Comparison of ENCODE assay signal across 8 mouse cellular contexts in genomic region chr1:175880453-175881296, GRCm38 (mm10). TPM values are rescaled to one million over a fixed set of nuclear protein-coding genes. Genes with fewer than 3 reads are reported as not detected.
DNase-seq lines count a peak whose midpoint lies in the region; ATAC-seq and TF ChIP-seq lines count a peak whose summit lies in the region.

Gene Exo1, plus strand, starts transcription at chr1:175880581.

- H3K9me3 ChIP-seq in kidney, embryonic 14.5 days (ENCODE audit: control insufficient read depth, low read length) = no peaks in the 10 kb centered on the region
- H3K9me3 ChIP-seq in limb, embryonic 15.5 days = no peaks in the 10 kb centered on the region

- H3K27me3 ChIP-seq in kidney, embryonic 14.5 days (ENCODE audit: control insufficient read depth, insufficient read depth, low read length) = no peaks in the 10 kb centered on the region
- no peaks in the 10 kb centered on the region for H3K27me3 ChIP-seq in limb, embryonic 15.5 days

- no peak for TF ChIP-seq CTCF in bone marrow macrophage, adult 2 months (IDR thresholded peaks at IDR 0.05; ENCODE audit: low read depth, low read length)
- TF ChIP-seq CTCF in embryonic fibroblast, embryonic 13.5 days (IDR thresholded peaks at IDR 0.05; ENCODE audit: borderline replicate concordance, insufficient read depth, low read length) = no peak

- TF ChIP-seq POLR2A in bone marrow macrophage, adult 2 months (IDR thresholded peaks at IDR 0.05; ENCODE audit: borderline replicate concordance, low read depth, low read length) = no peak
- peak; percentile 42; the same call in 1 of the 2 replicates for TF ChIP-seq POLR2A in embryonic fibroblast, embryonic 13.5 days (IDR thresholded peaks at IDR 0.05; ENCODE audit: low read depth, low read length)

- peak within 1 kb of the TSS; percentile 74 for H3K27ac ChIP-seq in bone marrow macrophage, adult 2 months (ENCODE audit: insufficient read depth, low read depth, low read length)
- H3K27ac ChIP-seq in embryonic fibroblast, embryonic 13.5 days (ENCODE audit: insufficient read depth, low read length) = peak within 1 kb of the TSS; percentile 86
- H3K27ac ChIP-seq in kidney, embryonic 14.5 days (ENCODE audit: low read depth, low read length) = peak within 1 kb of the TSS; percentile 94
- peak within 1 kb of the TSS; percentile 96 for H3K27ac ChIP-seq in limb, embryonic 15.5 days

- H3K36me3 ChIP-seq in kidney, embryonic 14.5 days (ENCODE audit: control insufficient read depth, insufficient read depth, low read length) = peaks cover 17% of the 10 kb centered on the region
- H3K36me3 ChIP-seq in limb, embryonic 15.5 days = peaks cover 10% of the 10 kb centered on the region; the same call in 1 of the 2 replicates

- H3K4me2 ChIP-seq in kidney, embryonic 14.5 days (replicated peaks; ENCODE audit: low read depth, low read length) = peak within 1 kb of the TSS; percentile 66
- peak within 1 kb of the TSS; percentile 87 for H3K4me2 ChIP-seq in limb, embryonic 15.5 days

- peak; percentile 95 for DNase-seq in A20 (ENCODE audit: low read depth, low spot score)
- peak; percentile 82 to 88 for DNase-seq in heart, adult 9 months (ENCODE audit: low spot score in 2 of 2)
- DNase-seq in monocyte, adult 2 months (ENCODE audit: low read depth in 1 of 2, low spot score in 2 of 2) = peak; percentile 65 to 78
- DNase-seq in spleen, postnatal 36 days (ENCODE audit: low spot score in 2 of 2) = peak; percentile 78 to 82

- under 1% methylated on average over 66 of the region's 66 CpGs for WGBS in kidney, embryonic 14.5 days
- under 1% methylated on average over 66 of the region's 66 CpGs for WGBS in limb, embryonic 15.5 days

- H3K4me3 ChIP-seq in bone marrow macrophage, adult 2 months (ENCODE audit: insufficient read depth, low read length) = peak within 1 kb of the TSS; percentile 89
- H3K4me3 ChIP-seq in embryonic fibroblast, embryonic 13.5 days (ENCODE audit: insufficient read depth, low read length) = peak within 1 kb of the TSS; percentile 69
- H3K4me3 ChIP-seq in kidney, embryonic 14.5 days (ENCODE audit: low read length) = peak within 1 kb of the TSS; percentile 87
- H3K4me3 ChIP-seq in limb, embryonic 15.5 days = peak within 1 kb of the TSS; percentile 82

- H3K9ac ChIP-seq in kidney, embryonic 14.5 days (ENCODE audit: low read depth, low read length) = peak within 1 kb of the TSS; percentile 83
- peak within 1 kb of the TSS; percentile 69 for H3K9ac ChIP-seq in limb, embryonic 15.5 days

- peak; percentile 98 for ATAC-seq in kidney, embryonic 14.5 days (ENCODE audit: low FRiP score, low TSS enrichment)
- peak; percentile 91 for ATAC-seq in limb, embryonic 15.5 days (ENCODE audit: insufficient number of reproducible peaks, low FRiP score, low TSS enrichment, low read depth)

- peaks cover 3% of the 10 kb centered on the region; the same call in 1 of the 2 replicates for H3K4me1 ChIP-seq in bone marrow macrophage, adult 2 months (ENCODE audit: control insufficient read depth, insufficient read depth, low read length)
- no peaks in the 10 kb centered on the region for H3K4me1 ChIP-seq in embryonic fibroblast, embryonic 13.5 days (ENCODE audit: control insufficient read depth, insufficient read depth, low read length)
- peaks cover 14% of the 10 kb centered on the region for H3K4me1 ChIP-seq in kidney, embryonic 14.5 days (ENCODE audit: control insufficient read depth, insufficient read depth, low read length)
- H3K4me1 ChIP-seq in limb, embryonic 15.5 days = peaks cover 16% of the 10 kb centered on the region; the same call in 1 of the 2 replicates

RNA-seq across cellular contexts. Expression of gene Exo1, which starts in this region (rescaled TPM):
- 7.1 and 8.6 TPM in 2 replicates for polyA plus RNA-seq in bone marrow macrophage, adult 2 months (2012; ENCODE audit: insufficient read depth, insufficient read length, missing spikeins)
- 19.5 and 27.6 TPM in 2 replicates for polyA plus RNA-seq in embryonic fibroblast, embryonic 13.5 days (2011; ENCODE audit: insufficient read length, low read depth, missing spikeins)
- polyA plus RNA-seq in kidney, embryonic 14.5 days (2014; fragmentation: Nextera tagmentation; extraction: Ambion mirVana) = 76.1 and 103 TPM in 2 replicates
- polyA plus RNA-seq in limb, embryonic 15.5 days (2015; fragmentation: Nextera tagmentation; extraction: Ambion mirVana) = 48.4 and 49.4 TPM in 2 replicates

Comparison
In these comparisons a context has a peak if more than half of its experiments do, and no peak if none do; other contexts are left out.
1. Peak in every context shown above with its lines: DNase-seq, ATAC-seq, H3K4me3 ChIP-seq and H3K27ac ChIP-seq.